Mouse (Mus musculus) cerebellum, postnatal 10 days (tissue): Measurements from ENCODE around the gene Bnc1.

Experiments used
- DNase-seq, 2 experiments: peaks; one replicate each; pipeline ENCODE4 v3.0.0; 2021; ENCODE audit warnings: mixed read lengths in 2 of 2

Gene Bnc1

DNA sequence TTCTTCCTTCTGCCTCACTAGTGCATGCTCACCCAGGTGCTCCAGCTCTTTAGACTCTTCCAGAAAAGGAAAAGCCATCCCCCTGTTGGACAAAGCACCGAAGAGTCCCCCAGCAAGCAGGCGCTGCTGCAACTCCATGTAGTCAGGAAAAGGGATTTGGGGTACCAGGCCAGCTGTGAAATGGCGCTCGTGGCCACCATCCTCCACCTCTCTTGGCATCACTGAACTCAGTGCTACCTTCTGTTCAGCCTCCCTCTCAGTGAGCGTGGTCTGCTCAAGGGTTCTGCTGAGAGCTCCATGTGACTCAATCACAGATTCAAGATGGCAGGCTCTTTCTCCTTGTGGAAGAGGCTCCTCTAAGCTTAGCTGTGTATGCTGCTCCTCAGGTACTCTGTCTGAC is 18.8 kb downstream of the Bnc1 start:
- DNase-seq, result no peak

- no peak for DNase-seq
Observed at GRCm38 (mm10) chr7:81968975-81969374, 23.1 kb downstream of the Bnc1 start.

GRCm38 (mm10) chr7:81968451-81968850 is 23.6 kb downstream of the Bnc1 start:
- no peak for DNase-seq

DNA sequence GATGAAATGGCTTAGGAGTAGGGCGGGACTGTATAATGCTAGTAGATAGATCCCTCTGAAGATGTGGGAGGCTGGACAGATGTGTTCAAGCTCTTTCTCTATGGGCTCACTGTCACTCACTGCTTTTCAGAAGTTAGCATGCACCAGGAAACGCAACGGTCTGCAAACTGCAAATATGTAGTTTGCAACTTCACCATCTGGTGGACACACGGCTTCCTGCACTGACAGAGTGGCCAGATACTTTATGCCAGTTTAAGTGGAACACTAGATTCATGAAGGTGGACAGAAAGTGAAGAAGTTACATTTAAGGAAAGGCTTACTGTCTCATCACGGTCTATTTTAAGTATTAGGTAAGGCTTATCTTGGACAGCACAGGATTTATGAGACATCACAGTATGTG is 25.9 kb downstream of the Bnc1 start:
- no peak for DNase-seq

DNA sequence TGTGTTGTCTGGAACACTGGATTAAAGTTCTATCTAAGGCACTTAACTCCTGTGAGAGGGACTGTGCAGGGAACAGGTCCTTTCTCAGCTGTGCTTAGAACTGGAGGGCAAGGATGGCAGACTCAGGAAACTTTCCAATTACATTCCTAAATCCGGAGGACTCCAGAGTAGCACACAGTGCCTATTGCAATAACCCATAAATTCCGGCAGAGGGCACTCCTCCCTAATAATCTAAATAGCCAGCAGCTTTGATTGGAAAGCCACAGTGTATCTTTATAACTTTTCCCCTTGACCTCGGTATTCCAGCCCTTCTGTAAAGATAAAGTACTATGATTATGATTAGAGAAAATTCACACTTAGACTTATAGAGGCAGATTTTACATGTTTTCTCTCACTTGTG is 32.4 kb downstream of the Bnc1 start:
- peak; percentile 61 to 77 for DNase-seq

DNA sequence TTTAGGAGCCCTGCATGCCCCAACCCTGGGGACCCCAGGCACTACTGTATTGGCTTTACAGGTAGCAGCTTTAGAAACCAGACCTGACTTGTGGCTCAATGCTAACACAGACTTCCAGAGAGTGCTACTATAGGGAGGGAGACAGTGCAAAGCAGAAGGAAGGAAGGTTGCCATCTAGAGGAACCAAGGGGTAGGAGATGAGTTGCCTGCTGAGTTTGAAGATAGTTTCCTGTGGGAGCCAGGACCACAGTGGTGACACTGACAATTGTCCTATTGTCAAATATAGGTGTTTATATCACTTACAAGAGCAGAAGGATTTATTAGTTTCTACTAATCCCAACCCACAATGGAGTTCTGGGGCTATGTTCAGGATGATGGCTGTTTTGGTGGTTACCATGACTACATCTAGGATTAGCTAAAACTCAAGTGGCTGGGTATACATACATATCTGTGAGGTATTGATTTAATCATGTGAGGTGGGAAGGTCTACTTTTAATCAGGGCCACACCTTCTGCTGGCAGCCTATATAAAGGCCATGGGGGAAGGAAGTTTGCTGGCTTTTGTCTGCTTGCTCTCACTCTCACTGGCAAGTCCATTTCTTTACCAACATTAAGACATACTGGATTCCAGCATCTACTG is 37.8 kb downstream of the Bnc1 start:
- DNase-seq, result peak; percentile 43 to 57

GRCm38 (mm10) chr7:81950499-81950898 is 41.6 kb downstream of the Bnc1 start:
- no peak for DNase-seq

GRCm38 (mm10) chr7:81945398-81945797 is 46.7 kb downstream of the Bnc1 start:
- peak; percentile 32 to 45 for DNase-seq

DNA sequence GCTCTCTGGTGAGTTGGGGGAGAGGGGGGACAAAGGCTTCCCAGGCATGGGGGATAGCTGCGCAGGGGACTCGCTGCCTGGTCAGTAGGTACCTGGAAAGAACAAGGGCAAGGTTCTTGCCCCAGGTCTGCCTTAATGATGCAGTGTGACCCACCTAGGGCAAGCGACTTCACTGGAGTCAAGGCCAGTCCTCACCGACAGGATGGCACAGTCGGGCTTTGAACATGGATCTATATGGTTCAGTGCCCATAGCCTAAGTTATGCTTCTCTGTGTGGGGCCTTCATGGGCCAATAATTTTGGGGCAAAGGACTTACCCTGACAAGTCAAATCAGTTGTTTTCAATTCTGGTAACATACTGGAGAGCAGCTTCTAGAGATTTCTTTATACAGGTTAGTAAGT is 57.3 kb downstream of the Bnc1 start:
- no peak for DNase-seq

DNA sequence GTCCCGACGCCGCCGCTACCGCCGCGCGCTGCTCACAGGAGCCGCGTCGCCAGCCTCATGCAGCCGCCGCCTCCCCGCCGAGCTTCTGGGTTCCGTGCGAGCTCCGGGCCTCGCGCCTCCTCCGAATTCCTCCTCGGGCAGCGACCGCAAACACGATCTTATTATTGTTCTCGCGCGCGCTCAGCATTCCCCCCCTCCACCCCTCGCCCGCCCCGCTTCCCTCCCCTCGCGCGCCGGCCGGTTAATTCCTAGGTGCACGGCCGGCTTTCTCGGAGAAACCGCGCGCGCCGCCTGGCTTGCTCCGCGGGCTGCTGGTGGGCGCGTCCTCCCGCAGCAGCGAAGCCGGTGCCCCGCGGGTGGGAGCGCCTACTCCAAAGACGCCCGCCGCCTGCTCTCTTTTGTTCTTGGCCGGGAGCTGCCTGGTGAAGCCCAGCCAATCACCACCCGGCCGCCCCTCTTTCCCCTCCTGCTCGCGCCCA is 57.8 kb downstream of the Bnc1 start, which contains the start of gene Hdgfl3:
TSS of gene Hdgfl3 (minus strand) at position 207 of the 479 bp plus-strand sequence.
- DNase-seq, result peak; percentile 93 to 94

DNA sequence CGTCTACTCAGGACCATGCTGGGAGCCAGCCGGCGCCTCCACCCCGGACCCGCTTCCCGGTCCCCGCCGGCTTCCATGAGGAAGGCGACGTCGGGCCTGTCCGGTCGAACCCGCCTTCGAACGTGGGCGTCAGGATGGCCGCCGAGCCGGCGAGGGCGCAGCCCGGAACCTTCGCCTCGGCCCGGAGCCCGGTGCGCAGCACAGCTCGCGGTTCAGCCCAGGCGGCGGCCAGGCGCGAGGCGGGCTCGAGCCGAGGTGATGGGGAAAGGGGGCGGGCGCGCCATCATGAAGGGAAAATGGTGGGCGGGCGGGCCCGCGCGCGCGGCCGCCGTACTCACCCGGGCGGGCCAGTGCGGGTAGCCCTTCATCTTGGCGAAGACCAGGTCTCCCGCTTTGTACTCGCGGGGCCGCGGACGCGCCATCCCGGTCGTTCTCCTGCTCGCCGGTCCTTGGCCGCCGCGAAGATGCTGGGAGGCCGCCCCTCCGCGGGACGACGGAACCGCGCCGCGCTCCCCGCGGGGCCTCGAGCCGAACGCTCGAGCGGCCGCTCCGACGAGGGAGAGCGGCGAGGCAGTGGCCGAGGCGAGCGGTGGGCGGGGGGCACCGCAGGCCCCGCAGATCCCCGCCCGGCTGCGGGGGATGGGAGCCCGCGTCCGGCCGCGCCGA is 58.4 kb downstream of the Bnc1 start:
- DNase-seq, result peak; percentile 88

- peak; percentile 38 to 59 for DNase-seq
Observed at GRCm38 (mm10) chr7:81933061-81933600, 59.0 kb downstream of the Bnc1 start.

DNA sequence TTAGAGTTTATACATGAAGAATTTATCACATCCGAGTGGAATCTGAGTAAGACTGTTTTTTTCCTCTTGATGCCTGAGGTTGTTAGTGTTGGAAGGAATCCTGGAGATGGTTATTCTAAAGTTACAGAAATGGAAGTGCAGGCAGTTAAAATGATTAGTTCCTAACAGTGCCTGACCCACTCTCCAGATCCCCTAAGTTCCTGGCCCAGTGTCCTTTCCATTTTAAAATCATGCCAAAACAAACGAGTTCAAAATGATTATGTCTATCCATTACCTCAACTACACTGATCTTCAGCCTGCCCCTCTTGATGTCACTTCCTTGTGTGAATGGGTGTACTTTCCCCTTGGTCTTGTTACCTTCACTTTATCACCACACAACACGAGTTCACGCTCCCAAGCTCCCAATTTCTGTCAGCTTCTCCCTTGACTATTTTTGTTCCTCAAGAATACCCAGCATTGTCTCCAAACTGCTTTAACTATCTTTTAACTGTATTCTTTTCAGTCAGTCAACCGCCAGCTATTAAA is 59.5 kb downstream of the Bnc1 start:
- DNase-seq, result no peak

DNA sequence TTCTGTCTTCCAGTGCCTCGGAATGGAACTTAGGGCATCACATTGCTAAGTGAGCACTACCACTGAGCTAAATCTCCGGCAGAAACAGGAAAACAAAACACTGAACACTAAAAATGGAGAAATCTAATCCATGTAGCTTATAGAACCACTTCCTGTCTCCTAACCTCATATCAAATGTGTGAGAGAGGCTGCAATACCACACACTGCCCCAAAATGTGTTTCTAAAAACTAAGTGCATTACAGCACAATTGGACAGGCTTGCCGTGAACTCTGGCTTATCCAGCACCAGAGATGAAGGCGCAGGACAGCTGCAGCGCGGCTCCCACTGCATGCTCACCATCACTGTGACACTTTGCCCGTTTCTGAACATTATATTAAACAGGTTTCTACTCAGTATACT is 63.1 kb downstream of the Bnc1 start:
- DNase-seq, result no peak

DNA sequence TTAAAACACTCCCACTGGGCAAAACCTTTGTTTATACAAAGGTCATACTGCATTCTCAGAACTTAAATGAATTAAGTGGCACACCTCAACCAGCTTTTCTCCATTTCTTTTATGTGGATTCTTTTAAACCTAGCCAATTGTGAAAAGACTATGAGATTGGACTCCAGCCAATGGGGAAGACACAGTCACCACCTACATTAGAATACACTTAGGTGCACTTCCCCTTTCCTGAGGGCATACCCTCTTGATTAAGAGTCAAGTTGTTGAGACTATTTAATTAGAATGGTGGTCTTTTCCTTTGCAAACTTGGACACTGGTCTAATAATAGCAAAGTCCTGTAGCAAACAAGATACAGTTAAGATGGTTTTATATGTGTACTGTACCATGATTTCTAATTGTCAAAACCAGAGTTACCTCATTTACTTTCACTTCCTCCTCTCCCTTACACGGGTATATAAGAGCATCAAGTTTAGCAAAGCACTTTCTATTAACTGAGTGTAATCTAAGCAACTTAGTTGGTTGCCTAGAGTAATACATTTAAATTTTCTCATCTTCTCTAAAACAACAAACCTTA is 70.6 kb downstream of the Bnc1 start:
- no peak for DNase-seq

DNA sequence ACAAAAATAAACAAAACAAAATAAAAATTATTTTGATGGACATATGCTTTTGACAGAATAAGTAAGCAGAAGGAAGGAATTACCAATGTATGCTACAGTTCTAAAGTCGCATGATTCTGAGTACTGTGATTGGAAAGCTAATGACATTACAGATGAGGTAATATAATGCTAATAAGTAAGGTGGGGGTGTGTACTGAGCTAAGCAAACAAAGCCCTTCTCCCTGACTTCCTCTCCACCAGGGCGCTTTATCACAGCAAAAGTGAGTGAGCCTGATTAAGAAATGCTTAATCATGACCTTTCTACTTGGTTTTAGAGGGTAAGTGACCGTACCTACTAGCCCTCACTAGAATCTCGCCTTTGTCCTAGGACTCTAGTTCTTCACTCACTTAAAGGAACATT is 71.8 kb downstream of the Bnc1 start:
- no peak for DNase-seq

GRCm38 (mm10) chr7:81918316-81918715 is 73.8 kb downstream of the Bnc1 start:
- peak; percentile 83 to 89 for DNase-seq
